Mouse (Mus musculus) heart, embryonic 16.5 days (tissue): Measurements from ENCODE around the gene Msi2. TPM values are rescaled to one million over a fixed set of nuclear protein-coding genes. Genes with fewer than 3 reads are reported as not detected.

Experiments used
- ATAC-seq: fragments of 200-750 bp; cut with Nextera tagmentation; replicated peaks from 2 replicates; pipeline ENCODE4 v1.8.0; 2017; ENCODE audit warnings: moderate number of reproducible peaks; ENCODE audit not compliant: insufficient read depth, low FRiP score; ENCODE audit errors: extremely low read depth
- H3K27ac ChIP-seq: fragments of 300-500 bp; sonication (generic); 2 replicates; pipeline ENCODE4 v1.5.1; 2014; ENCODE audit warnings: mild to moderate bottlenecking, low read length, control low read depth, moderate library complexity
- H3K27me3 ChIP-seq: fragments of 300-500 bp; sonication (generic); 2 replicates; pipeline ENCODE4 v1.6.1; 2014; ENCODE audit warnings: low read length, mixed read lengths; ENCODE audit not compliant: control insufficient read depth, insufficient read depth
- H3K36me3 ChIP-seq: fragments of 300-500 bp; sonication (generic); 2 replicates; pipeline ENCODE4 v1.6.1; 2014; ENCODE audit not compliant: control insufficient read depth, insufficient read depth
- H3K4me1 ChIP-seq: fragments of 300-500 bp; sonication (generic); 2 replicates; pipeline ENCODE4 v1.6.1; 2014; ENCODE audit warnings: low read length, mixed read lengths; ENCODE audit not compliant: control insufficient read depth, insufficient read depth
- H3K4me2 ChIP-seq: fragments of 300-500 bp; sonication (generic); 2 replicates; pipeline ENCODE4 v1.6.1; 2014; ENCODE audit warnings: low read depth, mild to moderate bottlenecking, control low read depth, low read length
- H3K4me3 ChIP-seq: fragments of 300-500 bp; sonication (generic); 2 replicates; pipeline ENCODE4 v1.5.1; 2014; ENCODE audit warnings: mild to moderate bottlenecking, control low read depth, low read length
- H3K9ac ChIP-seq: fragments of 300-500 bp; sonication (generic); 2 replicates; pipeline ENCODE4 v1.6.1; 2014; ENCODE audit warnings: low read length, control low read depth
- H3K9me3 ChIP-seq: fragments of 300-500 bp; sonication (generic); replicated peaks from 2 replicates; pipeline ENCODE4 v1.6.1; 2016; ENCODE audit warnings: low read length; ENCODE audit not compliant: control insufficient read depth
- WGBS: fragments of 180-500 bp; shearing (Covaris S2); extraction: QIAGEN DNeasy Blood & Tissue Kit; methylation state at CpG from one replicate; pipeline ENCODE4 v1.1.7; 2014; 5-methylcytosine and 5-hydroxymethylcytosine counted together
- polyA plus RNA-seq: library from polyadenylated mRNA; unstranded; fragments of >200 nt; fragmentation: Nextera tagmentation; extraction: Ambion mirVana; gene quantifications from 2 replicates; pipeline ENCODE4 v1.2.1, GENCODE M21; 2015

Msi2 gene
- polyA plus RNA-seq, 1 experiment from 2014 or later = 20.6 TPM

GRCm38 (mm10) chr11:88688644-88689043 lies 29.7 kb downstream of the Msi2 start:
- Histone ChIP-seq H3K4me1 (peaks cover 58% of the 10 kb centered on the region), H3K4me3 (no peak overlapping the region), H3K9ac (no peak overlapping the region), H3K27ac (no peak overlapping the region), H3K9me3 (no peaks in the 10 kb centered on the region), H3K4me2 (no peak overlapping the region), H3K27me3 (no peaks in the 10 kb centered on the region), H3K36me3 (peaks cover 5% of the 10 kb centered on the region)
- no peak for ATAC-seq
- 92% methylated on average over 8 of the region's 8 CpGs for WGBS

- 83% methylated on average over 12 of the region's 12 CpGs for WGBS
- peaks cover 5% of the 10 kb centered on the region for H3K36me3 ChIP-seq
- H3K4me3 ChIP-seq = no peak overlapping the region
Observed at GRCm38 (mm10) chr11:88687711-88688110, 30.6 kb downstream of the Msi2 start.

GRCm38 (mm10) chr11:88687010-88687409 lies 31.3 kb downstream of the Msi2 start:
- WGBS = 33% methylated on average over 5 of the region's 5 CpGs

More at GRCm38 (mm10) chr11:88687711-88688110, 30.6 kb downstream of the Msi2 start:
- H3K9ac ChIP-seq = no peak overlapping the region
- H3K27me3 ChIP-seq = no peaks in the 10 kb centered on the region
- H3K4me1 ChIP-seq = peaks cover 51% of the 10 kb centered on the region
- no peak for ATAC-seq
- no peaks in the 10 kb centered on the region for H3K9me3 ChIP-seq
- no peak overlapping the region for H3K4me2 ChIP-seq
- peak overlapping the region; percentile 52 for H3K27ac ChIP-seq

GRCm38 (mm10) chr11:88686061-88686460 lies 32.3 kb downstream of the Msi2 start:
- WGBS = 74% methylated on average over 7 of the region's 7 CpGs
- no peak overlapping the region for H3K9ac ChIP-seq
- no peaks in the 10 kb centered on the region for H3K9me3 ChIP-seq
- H3K27me3 ChIP-seq = no peaks in the 10 kb centered on the region
- no peak for ATAC-seq
- H3K4me1 ChIP-seq = peaks cover 37% of the 10 kb centered on the region
- H3K4me3 ChIP-seq = no peak overlapping the region
- peaks cover 5% of the 10 kb centered on the region for H3K36me3 ChIP-seq
- no peak overlapping the region for H3K27ac ChIP-seq
- no peak overlapping the region for H3K4me2 ChIP-seq

More at GRCm38 (mm10) chr11:88687010-88687409, 31.3 kb downstream of the Msi2 start:
- Histone ChIP-seq H3K9me3 (no peaks in the 10 kb centered on the region), H3K4me3 (no peak overlapping the region), H3K9ac (no peak overlapping the region), H3K27ac (peak overlapping the region; percentile 52), H3K4me2 (no peak overlapping the region), H3K4me1 (peaks cover 46% of the 10 kb centered on the region), H3K36me3 (peaks cover 5% of the 10 kb centered on the region), H3K27me3 (no peaks in the 10 kb centered on the region)
- ATAC-seq = no peak

GRCm38 (mm10) chr11:88683026-88683770 lies 35.1 kb downstream of the Msi2 start:
- H3K36me3 ChIP-seq = peaks cover 8% of the 10 kb centered on the region
- H3K4me1 ChIP-seq = peaks cover 25% of the 10 kb centered on the region

GRCm38 (mm10) chr11:88677350-88677749 lies 41.0 kb downstream of the Msi2 start:
- Histone ChIP-seq H3K27ac (no peak overlapping the region), H3K9ac (no peak overlapping the region), H3K4me1 (peaks cover 37% of the 10 kb centered on the region), H3K4me3 (no peak overlapping the region), H3K36me3 (peaks cover 29% of the 10 kb centered on the region), H3K4me2 (no peak overlapping the region), H3K9me3 (no peaks in the 10 kb centered on the region), H3K27me3 (no peaks in the 10 kb centered on the region)
- ATAC-seq = no peak
- WGBS = 78% methylated on average over 7 of the region's 7 CpGs

More at GRCm38 (mm10) chr11:88683026-88683770, 35.1 kb downstream of the Msi2 start:
- H3K4me2 ChIP-seq = no peak overlapping the region
- no peak for ATAC-seq
- WGBS = 78% methylated on average over 14 of the region's 14 CpGs
- no peak overlapping the region for H3K27ac ChIP-seq
- H3K27me3 ChIP-seq = no peaks in the 10 kb centered on the region
- H3K4me3 ChIP-seq = no peak overlapping the region
- H3K9ac ChIP-seq = no peak overlapping the region
- H3K9me3 ChIP-seq = no peaks in the 10 kb centered on the region

GRCm38 (mm10) chr11:88676597-88676996 lies 41.7 kb downstream of the Msi2 start:
- Histone ChIP-seq H3K9ac (no peak overlapping the region), H3K36me3 (peaks cover 30% of the 10 kb centered on the region), H3K4me2 (no peak overlapping the region), H3K27ac (no peak overlapping the region), H3K9me3 (no peaks in the 10 kb centered on the region), H3K4me1 (peaks cover 37% of the 10 kb centered on the region), H3K4me3 (no peak overlapping the region), H3K27me3 (no peaks in the 10 kb centered on the region)
- ATAC-seq = no peak; the same call in 1 of the 2 replicates
- 92% methylated on average over 2 of the region's 2 CpGs for WGBS

- no peak for ATAC-seq
- no peaks in the 10 kb centered on the region for H3K9me3 ChIP-seq
- 0 out of 2 replicates have a peak overlapping the region, but pooled peaks have one; percentile 18 for H3K27ac ChIP-seq
- H3K9ac ChIP-seq = no peak overlapping the region
- no peak overlapping the region for H3K4me3 ChIP-seq
- peaks cover 34% of the 10 kb centered on the region for H3K4me1 ChIP-seq
- WGBS = 65% methylated on average over 18 of the region's 18 CpGs
- no peak overlapping the region for H3K4me2 ChIP-seq
- peaks cover 30% of the 10 kb centered on the region for H3K36me3 ChIP-seq
- H3K27me3 ChIP-seq = no peaks in the 10 kb centered on the region
Observed at GRCm38 (mm10) chr11:88675526-88676353, 42.6 kb downstream of the Msi2 start.

- Histone ChIP-seq H3K4me1 (peaks cover 37% of the 10 kb centered on the region), H3K36me3 (peaks cover 27% of the 10 kb centered on the region), H3K4me2 (no peak overlapping the region), H3K27me3 (no peaks in the 10 kb centered on the region), H3K9me3 (no peaks in the 10 kb centered on the region), H3K9ac (no peak overlapping the region), H3K4me3 (no peak overlapping the region), H3K27ac (peak overlapping the region; percentile 21; the same call in 1 of the 2 replicates)
- 62% methylated on average over 9 of the region's 9 CpGs for WGBS
- ATAC-seq = no peak
Observed at GRCm38 (mm10) chr11:88674075-88674474, 44.2 kb downstream of the Msi2 start.
